Mouse (Mus musculus): ENCODE results near the gene Yipf2. TPM values are rescaled to one million over a fixed set of nuclear protein-coding genes. Genes with fewer than 3 reads are reported as not detected.
"Not testable (repeated sequence)": the region's sequence is repeated elsewhere in the genome, so short reads cannot be mapped to it uniquely, and the experiment has no call there.

The Yipf2 gene
- total and polyA plus RNA-seq, 3 experiments = 16.6 to 21.2 (median 17.5) TPM

DNA sequence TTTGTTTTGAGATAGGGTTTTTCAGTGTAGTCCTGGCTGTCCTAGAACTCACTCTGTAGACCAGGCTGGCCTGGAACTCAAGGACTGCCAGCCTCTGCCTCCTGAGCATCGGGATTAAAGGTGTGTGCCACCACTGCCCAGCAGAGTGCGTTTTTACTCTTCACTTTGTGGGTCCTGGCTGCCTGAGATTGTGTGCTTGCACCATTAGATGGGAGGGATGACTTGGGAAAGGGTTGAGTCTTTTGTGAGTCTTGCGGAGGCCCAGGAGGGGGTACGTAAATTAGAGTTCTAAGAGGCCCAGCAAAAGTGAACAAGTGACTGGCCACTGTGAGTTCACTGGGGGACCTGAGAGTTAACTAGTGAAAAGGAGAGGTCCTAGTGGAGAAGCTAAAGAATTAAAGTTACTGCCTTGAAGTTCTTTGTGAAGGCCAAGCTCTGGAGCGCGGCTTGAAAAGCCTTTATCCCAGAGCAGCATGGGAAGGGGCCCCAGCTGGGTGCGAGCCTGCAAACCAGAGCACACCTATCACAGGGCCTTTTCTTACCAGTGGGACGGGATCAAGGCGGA, 47.2 kb downstream of the Yipf2 start:
- Histone ChIP-seq H3K27ac (ENCODE audit: insufficient read depth, low read depth) (no peak overlapping the region), H3K9ac (ENCODE audit: insufficient read depth, low read depth) (no peak overlapping the region), H3K27me3 (replicated peaks) (no peaks in the 10 kb centered on the region), H3K79me2 (replicated peaks; ENCODE audit: control insufficient read depth, extremely low read depth, insufficient read depth, poor library complexity, severe bottlenecking) (peaks cover 22% of the 10 kb centered on the region), H3K4me3 (replicated peaks in 1 of 3; ENCODE audit: low read depth in 2 of 3, low read length in 2 of 3, poor library complexity in 1 of 3) (peak overlapping the region; percentile 61 to 82 (median 74)), H3K36me3 (replicated peaks in 1 of 2; ENCODE audit: control insufficient read depth in 1 of 2, insufficient read depth in 1 of 2, low read length in 1 of 2) (peaks cover 0 to 16% of the 10 kb centered on the region in 2 experiments), H3K4me1 (ENCODE audit: control insufficient read depth in 1 of 2, insufficient read depth in 2 of 2) (peaks cover 7 to 27% of the 10 kb centered on the region in 2 experiments), H3K9me3 (replicated peaks; ENCODE audit: low read length) (no peaks in the 10 kb centered on the region), H3K4me2 (ENCODE audit: insufficient read depth, low read depth, poor library complexity, severe bottlenecking) (peak overlapping the region; percentile 69)
- dilution Hi-C loops (cut with MboI; ENCODE audit: extremely low pct_ligation_motif_present, extremely low pct_unique_long_range_greater_than_20kb, low sequenced_read_pairs) = no loop called here
- no peak for DNase-seq (ENCODE audit: extremely low read depth)
- in situ Hi-C loops (cut with MboI; ENCODE audit: low pct_ligation_motif_present, low pct_unique_long_range_greater_than_20kb, low sequenced_read_pairs) = loop anchor here (5.0 kb wide), 1 partner anchor 47 kb away; the partner anchor contains the start of genes Timm29 and Yipf2
- TF ChIP-seq MAX (IDR thresholded peaks at IDR 0.05; ENCODE audit: low read length) (no peak), BHLHE40 (IDR thresholded peaks at IDR 0.05; ENCODE audit: low read depth, low read length) (no peak), POLR2A (IDR thresholded peaks at IDR 0.05; ENCODE audit: low read depth, low read length) (peak; percentile 36), ETS1 (conservative IDR thresholded peaks at IDR 0.05; ENCODE audit: low read depth, low read length) (no peak), CHD1 (IDR thresholded peaks at IDR 0.05; ENCODE audit: low read depth, low read length) (no peak), MYC (IDR thresholded peaks at IDR 0.05; ENCODE audit: low read depth, low read length) (no peak), NRF1 (IDR thresholded peaks at IDR 0.05; ENCODE audit: low read depth, low read length) (no peak), JUND (conservative IDR thresholded peaks at IDR 0.05; ENCODE audit: low read depth, low read length) (no peak), IRF4 (IDR thresholded peaks at IDR 0.05; ENCODE audit: low read depth, low read length) (no peak), TCF12 (IDR thresholded peaks at IDR 0.05; ENCODE audit: low read depth, low read length) (no peak), RCOR1 (conservative IDR thresholded peaks at IDR 0.05; ENCODE audit: low read depth, low read length) (no peak), ELF1 (IDR thresholded peaks at IDR 0.05; ENCODE audit: low read depth, low read length) (0 out of 2 replicates have a peak, but pooled peaks have one; percentile 11), PAX5 (IDR thresholded peaks at IDR 0.05; ENCODE audit: low read length) (no peak), POLR2AphosphoS2 (IDR thresholded peaks at IDR 0.05; ENCODE audit: low read depth, low read length) (no peak), CTCF (conservative IDR thresholded peaks at IDR 0.05 in 1 of 2, IDR thresholded peaks at IDR 0.05 in 1 of 2; ENCODE audit: low read depth in 2 of 2, low read length in 2 of 2) (no peak), HCFC1 (IDR thresholded peaks at IDR 0.05; ENCODE audit: low read depth, low read length) (peak; percentile 54), NELFE (IDR thresholded peaks at IDR 0.05; ENCODE audit: low read depth, low read length) (no peak), SMC3 (IDR thresholded peaks at IDR 0.05; ENCODE audit: low read depth, low read length) (no peak), KAT2A (IDR thresholded peaks at IDR 0.05; ENCODE audit: insufficient replicate concordance, low read length) (no peak), ZC3H11A (IDR thresholded peaks at IDR 0.05; ENCODE audit: low read depth, low read length) (no peak), MEF2A (IDR thresholded peaks at IDR 0.05; ENCODE audit: borderline replicate concordance, low read depth, low read length) (no peak), TBP (conservative IDR thresholded peaks at IDR 0.05; ENCODE audit: low read depth, low read length) (no peak), ZNF384 (IDR thresholded peaks at IDR 0.05; ENCODE audit: low read depth, low read length) (no peak), USF2 (conservative IDR thresholded peaks at IDR 0.05; ENCODE audit: low read depth, low read length) (no peak), MAFK (IDR thresholded peaks at IDR 0.05; ENCODE audit: insufficient replicate concordance, low read length) (no peak), ZMIZ1 (IDR thresholded peaks at IDR 0.05; ENCODE audit: low read depth, low read length) (0 out of 2 replicates have a peak, but pooled peaks have one; percentile 41), E2F4 (IDR thresholded peaks at IDR 0.05; ENCODE audit: insufficient replicate concordance, low read depth, low read length) (no peak), CHD2 (IDR thresholded peaks at IDR 0.05; ENCODE audit: low read length) (no peak), EP300 (IDR thresholded peaks at IDR 0.05; ENCODE audit: low read length) (no peak), GABPA (IDR thresholded peaks at IDR 0.05; ENCODE audit: insufficient replicate concordance, low read depth, low read length) (no peak)

- H3K79me2 ChIP-seq (replicated peaks; ENCODE audit: control insufficient read depth, extremely low read depth, insufficient read depth, poor library complexity, severe bottlenecking); H3K27me3 ChIP-seq (replicated peaks); dilution Hi-C loops (cut with MboI; ENCODE audit: extremely low pct_ligation_motif_present, extremely low pct_unique_long_range_greater_than_20kb, low sequenced_read_pairs); in situ Hi-C loops (cut with MboI; ENCODE audit: low pct_ligation_motif_present, low pct_unique_long_range_greater_than_20kb, low sequenced_read_pairs); H3K9ac ChIP-seq (ENCODE audit: insufficient read depth, low read depth); H3K4me2 ChIP-seq (ENCODE audit: insufficient read depth, low read depth, poor library complexity, severe bottlenecking); H3K4me3 ChIP-seq (replicated peaks in 1 of 3; ENCODE audit: low read depth in 2 of 3, low read length in 2 of 3, poor library complexity in 1 of 3); H3K9me3 ChIP-seq (replicated peaks; ENCODE audit: low read length); H3K27ac ChIP-seq (ENCODE audit: insufficient read depth, low read depth); H3K36me3 ChIP-seq (replicated peaks in 1 of 2; ENCODE audit: control insufficient read depth in 1 of 2, insufficient read depth in 1 of 2, low read length in 1 of 2); DNase-seq (ENCODE audit: extremely low read depth); H3K4me1 ChIP-seq (ENCODE audit: control insufficient read depth in 1 of 2, insufficient read depth in 2 of 2): not testable (repeated sequence)
Measured at GRCm38 (mm10) chr9:21542001-21542400, 50.6 kb downstream of the Yipf2 start.

All from CH12.LX (cell line).